Mouse (Mus musculus): ENCODE results near the gene Trak1.

- no peak for TF ChIP-seq CTCF (conservative IDR thresholded peaks at IDR 0.05 in 1 of 2, IDR thresholded peaks at IDR 0.05 in 1 of 2; ENCODE audit: low read depth in 2 of 2, low read length in 2 of 2)
- TF ChIP-seq POLR2A (IDR thresholded peaks at IDR 0.05; ENCODE audit: low read depth, low read length), result no peak
- TF ChIP-seq KAT2A (IDR thresholded peaks at IDR 0.05; ENCODE audit: insufficient replicate concordance, low read length), result no peak
- no peak for TF ChIP-seq NELFE (IDR thresholded peaks at IDR 0.05; ENCODE audit: low read depth, low read length)
- no peak for TF ChIP-seq CHD2 (IDR thresholded peaks at IDR 0.05; ENCODE audit: low read length)
- TF ChIP-seq SMC3 (IDR thresholded peaks at IDR 0.05; ENCODE audit: low read depth, low read length), result no peak
- no peak for TF ChIP-seq CHD1 (IDR thresholded peaks at IDR 0.05; ENCODE audit: low read depth, low read length)
- TF ChIP-seq RCOR1 (conservative IDR thresholded peaks at IDR 0.05; ENCODE audit: low read depth, low read length), result no peak
- TF ChIP-seq RAD21 (IDR thresholded peaks at IDR 0.05; ENCODE audit: low read depth, low read length), result no peak
- TF ChIP-seq NRF1 (IDR thresholded peaks at IDR 0.05; ENCODE audit: low read depth, low read length), result no peak
Measured at GRCm38 (mm10) chr9:121286325-121286901, 10.9 kb upstream of the Trak1 start.
